Mouse (Mus musculus): Measurements from ENCODE around the gene Kcnh7. TPM values are rescaled to one million over a fixed set of nuclear protein-coding genes. Genes with fewer than 3 reads are reported as not detected.

The Kcnh7 gene
- polyA plus RNA-seq, 1 experiment from 2014 or later = 0.16 TPM

- no peak for ATAC-seq (ENCODE audit: low FRiP score, low TSS enrichment)
- Histone ChIP-seq H3K9me3 (ENCODE audit: control insufficient read depth, low read length) (no peaks in the 10 kb centered on the region), H3K4me3 (ENCODE audit: low read depth, low read length) (no peak overlapping the region), H3K9ac (ENCODE audit: low read length) (no peak overlapping the region), H3K4me1 (replicated peaks; ENCODE audit: control insufficient read depth, insufficient read depth) (no peaks in the 10 kb centered on the region), H3K4me2 (replicated peaks; ENCODE audit: low read depth) (no peak overlapping the region), H3K27me3 (ENCODE audit: control insufficient read depth, insufficient read depth, low read length) (no peaks in the 10 kb centered on the region), H3K27ac (replicated peaks) (no peak overlapping the region), H3K36me3 (ENCODE audit: control insufficient read depth, insufficient read depth, low read length) (no peaks in the 10 kb centered on the region)
- 72% methylated on average over 3 of the region's 3 CpGs for WGBS
- DNase-seq (ENCODE audit: low spot score) = no peak
- no peak for TF ChIP-seq EP300 (optimal IDR thresholded peaks at IDR 0.05)
- no peak for TF ChIP-seq CTCF (IDR thresholded peaks at IDR 0.05; ENCODE audit: low read depth)
Measured at GRCm38 (mm10) chr2:62928494-62928893, 255.6 kb downstream of the Kcnh7 start.

GRCm38 (mm10) chr2:62928065-62928464 lies 256.0 kb downstream of the Kcnh7 start:
- Histone ChIP-seq H3K36me3 (ENCODE audit: control insufficient read depth, insufficient read depth, low read length) (no peaks in the 10 kb centered on the region), H3K9me3 (ENCODE audit: control insufficient read depth, low read length) (no peaks in the 10 kb centered on the region), H3K9ac (ENCODE audit: low read length) (no peak overlapping the region), H3K4me2 (replicated peaks; ENCODE audit: low read depth) (no peak overlapping the region), H3K27me3 (ENCODE audit: control insufficient read depth, insufficient read depth, low read length) (no peaks in the 10 kb centered on the region), H3K27ac (replicated peaks) (no peak overlapping the region), H3K4me1 (replicated peaks; ENCODE audit: control insufficient read depth, insufficient read depth) (no peaks in the 10 kb centered on the region), H3K4me3 (ENCODE audit: low read depth, low read length) (no peak overlapping the region)
- TF ChIP-seq CTCF (IDR thresholded peaks at IDR 0.05; ENCODE audit: low read depth) = no peak
- TF ChIP-seq EP300 (optimal IDR thresholded peaks at IDR 0.05) = no peak
- 48% methylated on average over 3 of the region's 3 CpGs for WGBS
- no peak for ATAC-seq (ENCODE audit: low FRiP score, low TSS enrichment)
- DNase-seq (ENCODE audit: low spot score) = no peak

DNA sequence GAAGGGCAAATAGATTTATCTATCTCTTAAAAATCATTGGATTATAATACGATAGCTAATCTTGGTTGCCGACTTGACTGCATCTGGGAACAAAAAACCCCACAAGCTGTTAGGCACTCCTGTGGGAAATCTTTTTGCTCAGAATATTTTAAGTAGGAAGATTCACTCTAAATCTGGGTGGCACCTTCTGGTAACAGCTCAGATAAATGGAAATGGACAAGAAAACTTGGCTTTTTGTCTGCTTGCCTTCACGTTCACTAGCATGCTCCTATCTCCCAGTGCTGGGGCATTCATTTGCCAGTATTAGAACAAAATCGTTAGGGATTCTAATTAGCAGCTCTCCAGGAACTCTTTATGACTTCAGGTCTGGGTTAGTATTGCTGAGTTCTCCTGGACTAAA lies 260.3 kb downstream of the Kcnh7 start:
- no peak for TF ChIP-seq CTCF (IDR thresholded peaks at IDR 0.05; ENCODE audit: low read depth)
- TF ChIP-seq EP300 (optimal IDR thresholded peaks at IDR 0.05) = no peak
- ATAC-seq (ENCODE audit: low FRiP score, low TSS enrichment) (no peak), DNase-seq (ENCODE audit: low spot score) (no peak)
- no peak overlapping the region for H3K9ac ChIP-seq (ENCODE audit: low read length)
- H3K4me1 ChIP-seq (replicated peaks; ENCODE audit: control insufficient read depth, insufficient read depth) = no peaks in the 10 kb centered on the region
- no peak overlapping the region for H3K4me3 ChIP-seq (ENCODE audit: low read depth, low read length)
- 78% methylated on average over 4 of the region's 4 CpGs for WGBS
- H3K27ac ChIP-seq (replicated peaks) = no peak overlapping the region
- H3K36me3 ChIP-seq (ENCODE audit: control insufficient read depth, insufficient read depth, low read length) = no peaks in the 10 kb centered on the region
- no peaks in the 10 kb centered on the region for H3K9me3 ChIP-seq (ENCODE audit: control insufficient read depth, low read length)
- no peak overlapping the region for H3K4me2 ChIP-seq (replicated peaks; ENCODE audit: low read depth)
- no peaks in the 10 kb centered on the region for H3K27me3 ChIP-seq (ENCODE audit: control insufficient read depth, insufficient read depth, low read length)

DNA sequence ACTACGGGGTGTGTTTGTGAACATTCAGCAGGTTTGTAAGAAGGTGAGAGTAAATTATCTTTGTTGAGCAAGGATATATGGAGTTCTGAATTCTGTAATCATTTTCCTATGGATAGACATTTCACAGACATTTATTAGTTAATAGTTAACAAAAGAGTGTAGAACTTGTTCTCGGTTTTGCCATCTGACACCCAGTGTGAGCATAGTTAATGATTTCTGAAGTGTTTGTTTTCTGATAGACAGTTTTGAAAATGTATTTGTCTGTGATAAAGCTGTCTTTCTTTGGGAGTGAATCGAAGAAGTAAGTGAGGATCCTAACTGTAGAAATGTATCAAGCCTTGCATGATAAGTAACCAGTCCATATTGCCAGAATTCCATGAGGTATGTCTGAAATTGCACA lies 276.4 kb downstream of the Kcnh7 start:
- Histone ChIP-seq H3K4me1 (replicated peaks; ENCODE audit: control insufficient read depth, insufficient read depth) (no peaks in the 10 kb centered on the region), H3K36me3 (ENCODE audit: control insufficient read depth, insufficient read depth, low read length) (no peaks in the 10 kb centered on the region), H3K27me3 (ENCODE audit: control insufficient read depth, insufficient read depth, low read length) (no peaks in the 10 kb centered on the region), H3K4me2 (replicated peaks; ENCODE audit: low read depth) (no peak overlapping the region), H3K4me3 (ENCODE audit: low read depth, low read length) (no peak overlapping the region), H3K27ac (replicated peaks) (no peak overlapping the region), H3K9ac (ENCODE audit: low read length) (no peak overlapping the region), H3K9me3 (ENCODE audit: control insufficient read depth, low read length) (no peaks in the 10 kb centered on the region)
- TF ChIP-seq EP300 (optimal IDR thresholded peaks at IDR 0.05) (no peak), CTCF (IDR thresholded peaks at IDR 0.05; ENCODE audit: low read depth) (no peak)
- DNase-seq (ENCODE audit: low spot score) = no peak
- ATAC-seq (ENCODE audit: low FRiP score, low TSS enrichment) = no peak
- 51% methylated on average over 3 of the region's 3 CpGs for WGBS

DNA sequence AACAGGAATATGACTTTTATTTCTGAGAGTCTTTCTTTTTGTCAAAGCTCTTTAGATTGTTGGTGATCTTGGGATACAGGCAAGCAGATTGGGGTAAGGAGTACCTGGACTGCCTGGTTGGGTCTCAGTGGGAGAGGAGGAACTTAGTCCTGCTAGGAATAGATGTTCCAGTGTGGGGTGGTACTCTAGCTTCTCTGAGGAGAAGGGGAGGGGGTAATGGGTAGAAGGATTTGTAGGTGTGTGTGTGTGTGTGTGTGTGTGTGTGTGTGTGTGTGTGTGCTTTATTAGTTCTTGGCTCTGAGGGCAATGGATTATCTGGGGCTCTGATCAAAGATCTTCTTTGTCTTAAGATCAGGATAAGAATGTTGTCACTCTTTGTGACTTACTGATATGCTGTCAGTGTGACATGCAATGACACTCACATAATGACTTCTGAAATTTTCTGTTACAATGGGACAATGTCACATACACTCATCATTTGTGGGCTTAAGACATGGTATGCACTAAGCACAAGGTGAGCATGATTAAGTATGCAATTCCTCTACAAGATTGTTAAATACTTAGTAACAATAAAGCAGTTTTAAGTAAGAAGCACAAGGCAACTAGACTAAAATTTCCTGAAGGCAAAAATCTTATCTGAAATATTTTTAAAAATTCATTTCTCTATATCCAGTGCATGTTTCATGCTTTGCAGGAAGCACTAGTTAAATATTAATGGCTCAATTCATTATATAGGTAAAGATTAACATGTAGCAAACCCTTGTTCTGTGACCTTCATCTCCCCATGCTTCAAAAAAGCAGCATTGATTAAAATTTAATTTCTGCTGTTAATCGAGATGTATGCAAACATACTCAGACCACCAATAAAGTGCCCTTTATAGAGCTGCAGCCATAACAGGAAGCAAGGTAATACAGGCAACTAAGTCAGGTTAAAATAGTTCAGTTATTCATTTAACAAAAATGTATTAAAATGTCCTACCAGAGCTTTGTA lies 281.4 kb downstream of the Kcnh7 start:
- no peak for ATAC-seq (ENCODE audit: low FRiP score, low TSS enrichment)
- Histone ChIP-seq H3K9me3 (ENCODE audit: control insufficient read depth, low read length) (no peaks in the 10 kb centered on the region), H3K9ac (ENCODE audit: low read length) (no peak overlapping the region), H3K36me3 (ENCODE audit: control insufficient read depth, insufficient read depth, low read length) (no peaks in the 10 kb centered on the region), H3K4me3 (ENCODE audit: low read depth, low read length) (no peak overlapping the region), H3K27ac (replicated peaks) (no peak overlapping the region), H3K4me2 (replicated peaks; ENCODE audit: low read depth) (no peak overlapping the region), H3K4me1 (replicated peaks; ENCODE audit: control insufficient read depth, insufficient read depth) (no peaks in the 10 kb centered on the region), H3K27me3 (ENCODE audit: control insufficient read depth, insufficient read depth, low read length) (no peaks in the 10 kb centered on the region)
- TF ChIP-seq EP300 (optimal IDR thresholded peaks at IDR 0.05) (no peak), CTCF (IDR thresholded peaks at IDR 0.05; ENCODE audit: low read depth) (no peak)
- no peak for DNase-seq (ENCODE audit: low spot score)
- 37% methylated on average over 1 of the region's 1 CpGs for WGBS

GRCm38 (mm10) chr2:62878763-62879162 lies 305.3 kb downstream of the Kcnh7 start:
- Histone ChIP-seq H3K27me3 (ENCODE audit: control insufficient read depth, insufficient read depth, low read length) (no peaks in the 10 kb centered on the region), H3K27ac (replicated peaks) (no peak overlapping the region), H3K4me3 (ENCODE audit: low read depth, low read length) (no peak overlapping the region), H3K9me3 (ENCODE audit: control insufficient read depth, low read length) (no peaks in the 10 kb centered on the region), H3K4me2 (replicated peaks; ENCODE audit: low read depth) (no peak overlapping the region), H3K9ac (ENCODE audit: low read length) (no peak overlapping the region), H3K4me1 (replicated peaks; ENCODE audit: control insufficient read depth, insufficient read depth) (no peaks in the 10 kb centered on the region), H3K36me3 (ENCODE audit: control insufficient read depth, insufficient read depth, low read length) (no peaks in the 10 kb centered on the region)
- ATAC-seq (ENCODE audit: low FRiP score, low TSS enrichment) = no peak
- DNase-seq (ENCODE audit: low spot score) = no peak
- WGBS = 76% methylated on average over 4 of the region's 4 CpGs
- no peak for TF ChIP-seq EP300 (optimal IDR thresholded peaks at IDR 0.05)
- TF ChIP-seq CTCF (IDR thresholded peaks at IDR 0.05; ENCODE audit: low read depth) = no peak

Data from stomach, postnatal 0 days (tissue).